Mouse (Mus musculus): ENCODE data around the gene Car6.

GRCm38 (mm10) chr4:150174027-150174426 is 27.1 kb downstream of the Car6 start:
- TF ChIP-seq GATA1 (IDR thresholded peaks at IDR 0.05; ENCODE audit: borderline replicate concordance, low read length) (no peak), TAL1 (conservative IDR thresholded peaks at IDR 0.05; ENCODE audit: low read depth, low read length) (no peak), CTCF (IDR thresholded peaks at IDR 0.05; ENCODE audit: low read depth, low read length) (no peak), GATA2 (IDR thresholded peaks at IDR 0.05; ENCODE audit: borderline replicate concordance, low read depth, low read length) (no peak), POLR2AphosphoS5 (IDR thresholded peaks at IDR 0.05; ENCODE audit: insufficient replicate concordance, low read depth, low read length) (no peak)

Data from G1E (cell line).